Mouse (Mus musculus) forebrain, embryonic 16.5 days (tissue): ENCODE data around the gene Hs3st6. TPM values are rescaled to one million over a fixed set of nuclear protein-coding genes. Genes with fewer than 3 reads are reported as not detected.

Experiments
- ATAC-seq: fragments of 200-750 bp; cut with Nextera tagmentation; 2 replicates; pipeline ENCODE4 v1.8.0; 2017; ENCODE audit warnings: mild to moderate bottlenecking, moderate library complexity
- H3K27ac ChIP-seq: fragments of 300-500 bp; sonication (generic); 2 replicates; pipeline ENCODE4 v1.5.1; 2014; ENCODE audit warnings: low read length, control low read depth
- H3K27me3 ChIP-seq: fragments of 300-500 bp; sonication (generic); replicated peaks from 2 replicates; pipeline ENCODE4 v1.6.1; 2014; ENCODE audit warnings: low read length; ENCODE audit not compliant: control insufficient read depth, insufficient read depth
- H3K36me3 ChIP-seq: fragments of 300-500 bp; sonication (generic); 2 replicates; pipeline ENCODE4 v1.6.1; 2014; ENCODE audit not compliant: control insufficient read depth, insufficient read depth
- H3K4me1 ChIP-seq: fragments of 300-500 bp; sonication (generic); replicated peaks from 2 replicates; pipeline ENCODE4 v1.6.1; 2014; ENCODE audit warnings: low read length; ENCODE audit not compliant: control insufficient read depth, insufficient read depth
- H3K4me2 ChIP-seq: fragments of 300-500 bp; sonication (generic); 2 replicates; pipeline ENCODE4 v1.6.1; 2014; ENCODE audit warnings: mild to moderate bottlenecking, low read length, control low read depth
- H3K4me3 ChIP-seq: fragments of 300-500 bp; sonication (generic); replicated peaks from 2 replicates; pipeline ENCODE4 v1.5.1; 2014; ENCODE audit warnings: mild to moderate bottlenecking, low read length, control low read depth
- H3K9ac ChIP-seq: fragments of 300-500 bp; sonication (generic); replicated peaks from 2 replicates; pipeline ENCODE4 v1.6.1; 2014; ENCODE audit warnings: low read depth, low read length, control low read depth
- H3K9me3 ChIP-seq: fragments of 300-500 bp; sonication (generic); 2 replicates; pipeline ENCODE4 v1.6.1; 2016; ENCODE audit warnings: low read length; ENCODE audit not compliant: control insufficient read depth
- WGBS: fragments of 180-500 bp; shearing (Covaris S2); extraction: QIAGEN DNeasy Blood & Tissue Kit; methylation state at CpG from one replicate; pipeline ENCODE4 v1.1.7; 2014; 5-methylcytosine and 5-hydroxymethylcytosine counted together
- polyA plus RNA-seq: library from polyadenylated mRNA; unstranded; fragments of >200 nt; fragmentation: Nextera tagmentation; extraction: Ambion mirVana; gene quantifications from 2 replicates; pipeline ENCODE4 v1.2.1, GENCODE M21; 2015

Gene Hs3st6
- polyA plus RNA-seq, 1 experiment from 2014 or later = not detected

GRCm38 (mm10) chr17:24777073-24777472 is 24.3 kb downstream of the Hs3st6 start:
- ATAC-seq = no peak
- Histone ChIP-seq H3K36me3 (no peaks in the 10 kb centered on the region), H3K9me3 (no peaks in the 10 kb centered on the region), H3K27me3 (no peaks in the 10 kb centered on the region), H3K4me3 (no peak overlapping the region), H3K4me1 (no peaks in the 10 kb centered on the region), H3K4me2 (no peak overlapping the region), H3K27ac (no peak overlapping the region), H3K9ac (no peak overlapping the region)
- WGBS = 82% methylated on average over 2 of the region's 2 CpGs

GRCm38 (mm10) chr17:24780821-24781220 is 28.0 kb downstream of the Hs3st6 start:
- Histone ChIP-seq H3K9ac (no peak overlapping the region), H3K36me3 (no peaks in the 10 kb centered on the region), H3K4me3 (no peak overlapping the region), H3K27ac (no peak overlapping the region), H3K4me2 (no peak overlapping the region), H3K27me3 (no peaks in the 10 kb centered on the region), H3K9me3 (no peaks in the 10 kb centered on the region), H3K4me1 (no peaks in the 10 kb centered on the region)
- 92% methylated on average over 2 of the region's 2 CpGs for WGBS
- no peak for ATAC-seq

- Histone ChIP-seq H3K9ac (no peak overlapping the region), H3K9me3 (no peaks in the 10 kb centered on the region), H3K27ac (no peak overlapping the region), H3K4me3 (no peak overlapping the region), H3K4me1 (no peaks in the 10 kb centered on the region), H3K36me3 (no peaks in the 10 kb centered on the region), H3K27me3 (no peaks in the 10 kb centered on the region), H3K4me2 (no peak overlapping the region)
- ATAC-seq = no peak
- 77% methylated on average over 8 of the region's 8 CpGs for WGBS
These were observed 39.4 kb downstream of the Hs3st6 start for GRCm38 (mm10) chr17:24792190-24792589.

GRCm38 (mm10) chr17:24794791-24795190 is 42.0 kb downstream of the Hs3st6 start:
- 62% methylated on average over 12 of the region's 12 CpGs for WGBS
- Histone ChIP-seq H3K36me3 (no peaks in the 10 kb centered on the region), H3K9me3 (no peaks in the 10 kb centered on the region), H3K4me2 (no peak overlapping the region), H3K4me3 (no peak overlapping the region), H3K9ac (no peak overlapping the region), H3K27me3 (no peaks in the 10 kb centered on the region), H3K4me1 (no peaks in the 10 kb centered on the region), H3K27ac (no peak overlapping the region)
- no peak for ATAC-seq

GRCm38 (mm10) chr17:24796969-24797368 is 44.2 kb downstream of the Hs3st6 start:
- 73% methylated on average over 3 of the region's 3 CpGs for WGBS
- Histone ChIP-seq H3K4me3 (no peak overlapping the region), H3K36me3 (no peaks in the 10 kb centered on the region), H3K9ac (no peak overlapping the region), H3K4me2 (no peak overlapping the region), H3K4me1 (no peaks in the 10 kb centered on the region), H3K27me3 (no peaks in the 10 kb centered on the region), H3K27ac (no peak overlapping the region), H3K9me3 (no peaks in the 10 kb centered on the region)
- no peak for ATAC-seq

- Histone ChIP-seq H3K9ac (no peak overlapping the region), H3K4me1 (no peaks in the 10 kb centered on the region), H3K9me3 (no peaks in the 10 kb centered on the region), H3K36me3 (no peaks in the 10 kb centered on the region), H3K27me3 (no peaks in the 10 kb centered on the region), H3K27ac (no peak overlapping the region), H3K4me3 (no peak overlapping the region), H3K4me2 (no peak overlapping the region)
- no peak for ATAC-seq
- 55% methylated on average over 9 of the region's 9 CpGs for WGBS
These were observed 45.4 kb downstream of the Hs3st6 start for GRCm38 (mm10) chr17:24798229-24798628.

- peaks cover 7% of the 10 kb centered on the region for H3K4me1 ChIP-seq
- no peak overlapping the region for H3K27ac ChIP-seq
- no peak overlapping the region for H3K4me3 ChIP-seq
- 86% methylated on average over 4 of the region's 4 CpGs for WGBS
- no peak for ATAC-seq
- no peaks in the 10 kb centered on the region for H3K36me3 ChIP-seq
- H3K9ac ChIP-seq = no peak overlapping the region
- H3K4me2 ChIP-seq = no peak overlapping the region
- H3K9me3 ChIP-seq = no peaks in the 10 kb centered on the region
- H3K27me3 ChIP-seq = peaks cover 6% of the 10 kb centered on the region
These were observed 46.7 kb downstream of the Hs3st6 start for GRCm38 (mm10) chr17:24799476-24799875.

- Histone ChIP-seq H3K4me2 (no peak overlapping the region), H3K9ac (no peak overlapping the region), H3K27me3 (peaks cover 11% of the 10 kb centered on the region), H3K27ac (no peak overlapping the region), H3K9me3 (no peaks in the 10 kb centered on the region), H3K36me3 (no peaks in the 10 kb centered on the region), H3K4me3 (no peak overlapping the region), H3K4me1 (peaks cover 9% of the 10 kb centered on the region)
- no peak for ATAC-seq
- 53% methylated on average over 3 of the region's 3 CpGs for WGBS
These were observed 47.7 kb downstream of the Hs3st6 start for GRCm38 (mm10) chr17:24800524-24800923.

- Histone ChIP-seq H3K27ac (no peak within 1 kb of the TSS), H3K4me3 (peak within 1 kb of the TSS; percentile 59), H3K4me2 (peak within 1 kb of the TSS; percentile 77), H3K9ac (peak within 1 kb of the TSS; percentile 65), H3K36me3 (no peaks in the 10 kb centered on the region), H3K27me3 (peaks cover 13% of the 10 kb centered on the region), H3K9me3 (no peaks in the 10 kb centered on the region), H3K4me1 (peaks cover 9% of the 10 kb centered on the region)
- under 1% methylated on average over 71 of the region's 71 CpGs for WGBS
- ATAC-seq = peak; percentile 72
These were observed 51.5 kb downstream of the Hs3st6 start, which contains the start of gene Meiob for GRCm38 (mm10) chr17:24803952-24804951. TSS of gene Meiob (plus strand) at chr17:24804289.
